Mouse (Mus musculus) spleen, adult 2 months (tissue): ENCODE data around the gene Elovl1. TPM values are rescaled to one million over a fixed set of nuclear protein-coding genes. Genes with fewer than 3 reads are reported as not detected.

ENCODE experiments used
- DNase-seq, 2 experiments: peaks; one replicate each; pipeline versions ENCODE4 v3.0.0 to v3.0.0-alpha.2; 2012 to 2021; ENCODE audit warnings: low spot score in 2 of 2, low read depth in 1 of 2
- H3K27ac ChIP-seq: fragments of 200-500 bp; 2 replicates; pipeline ENCODE4 v1.5.1; 2012; ENCODE audit warnings: low read length, inconsistent platforms; ENCODE audit not compliant: insufficient read depth
- H3K27me3 ChIP-seq: fragments of 200-500 bp; 2 replicates; pipeline ENCODE4 v1.6.1; 2012; ENCODE audit warnings: mild to moderate bottlenecking, moderate library complexity, low read length, inconsistent platforms; ENCODE audit not compliant: control insufficient read depth, insufficient read depth
- H3K36me3 ChIP-seq: fragments of 200-500 bp; 2 replicates; pipeline ENCODE4 v1.6.1; 2012; ENCODE audit warnings: mild to moderate bottlenecking, low read length, inconsistent platforms; ENCODE audit not compliant: control insufficient read depth, insufficient read depth
- H3K4me1 ChIP-seq: fragments of 200-500 bp; 2 replicates; pipeline ENCODE4 v1.6.1; 2011; ENCODE audit warnings: inconsistent platforms; ENCODE audit not compliant: control insufficient read depth, insufficient read depth, insufficient read length
- H3K4me3 ChIP-seq: fragments of 200-500 bp; 2 replicates; pipeline ENCODE4 v1.5.1; 2011; ENCODE audit warnings: mild to moderate bottlenecking, inconsistent platforms; ENCODE audit not compliant: insufficient read depth, insufficient read length; ENCODE audit errors: extremely low read depth
- CTCF ChIP-seq: fragments of 200-500 bp; IDR thresholded peaks from 2 replicates; pipeline ENCODE4 v1.5.1; 2011; ENCODE audit warnings: mild to moderate bottlenecking, inconsistent platforms; ENCODE audit not compliant: insufficient read depth, insufficient read length, insufficient replicate concordance; ENCODE audit errors: extremely low read depth
- POLR2A ChIP-seq: fragments of 200-500 bp; IDR thresholded peaks from 2 replicates; pipeline ENCODE4 v1.6.1; 2011; ENCODE audit warnings: low read depth, low read length, inconsistent platforms
- WGBS: fragments of 180-500 bp; shearing (Covaris S2); methylation state at CpG from one replicate; pipeline ENCODE4 v1.1.7; 2018; 5-methylcytosine and 5-hydroxymethylcytosine counted together
- polyA plus RNA-seq: library from polyadenylated mRNA; depleted of rRNA; stranded (reverse); fragments of >200 nt; gene quantifications from 2 replicates; pipeline ENCODE4 v1.2.3, GENCODE M21; 2012

The Elovl1 gene
- polyA plus RNA-seq, 1 experiment = 105 TPM

DNA sequence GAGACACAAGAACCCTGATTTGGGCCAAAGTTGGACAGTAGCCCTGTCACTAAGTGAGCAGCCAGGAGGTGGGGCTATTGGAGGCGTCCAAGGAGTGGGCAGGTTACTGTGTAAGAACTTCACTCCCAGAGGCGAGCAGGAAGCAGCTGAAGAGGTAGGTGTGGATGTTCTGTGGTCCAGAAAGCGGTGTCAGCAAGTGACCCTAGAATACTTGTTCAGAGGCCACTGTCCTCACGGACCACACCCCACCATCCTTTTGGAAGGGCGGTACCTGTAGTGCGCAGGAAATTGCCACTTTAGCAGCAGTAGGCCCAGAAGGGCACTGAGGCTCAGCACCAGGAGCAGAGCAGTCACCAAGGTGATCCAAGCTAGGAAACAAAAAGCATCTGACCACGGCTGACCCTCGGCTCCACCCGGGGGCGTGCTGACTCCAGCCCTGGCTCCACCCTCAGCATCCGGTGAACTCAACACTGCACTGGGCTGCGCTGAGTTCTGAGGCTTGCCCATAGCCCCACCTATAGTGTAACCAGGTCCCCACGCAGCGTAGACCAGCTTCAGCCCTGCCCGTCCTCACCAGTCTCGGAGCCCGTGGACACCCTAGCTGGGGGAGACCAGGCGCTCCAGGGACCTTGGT, 18.0 kb downstream of the Elovl1 start:
- Histone ChIP-seq H3K36me3 (no peaks in the 10 kb centered on the region), H3K4me3 (no peak overlapping the region), H3K4me1 (no peaks in the 10 kb centered on the region; the same call in 1 of the 2 replicates), H3K27ac (no peak overlapping the region), H3K27me3 (no peaks in the 10 kb centered on the region)
- 86% methylated on average over 18 of the region's 18 CpGs for WGBS
- TF ChIP-seq POLR2A (no peak), CTCF (no peak)
- DNase-seq = no peak

DNA sequence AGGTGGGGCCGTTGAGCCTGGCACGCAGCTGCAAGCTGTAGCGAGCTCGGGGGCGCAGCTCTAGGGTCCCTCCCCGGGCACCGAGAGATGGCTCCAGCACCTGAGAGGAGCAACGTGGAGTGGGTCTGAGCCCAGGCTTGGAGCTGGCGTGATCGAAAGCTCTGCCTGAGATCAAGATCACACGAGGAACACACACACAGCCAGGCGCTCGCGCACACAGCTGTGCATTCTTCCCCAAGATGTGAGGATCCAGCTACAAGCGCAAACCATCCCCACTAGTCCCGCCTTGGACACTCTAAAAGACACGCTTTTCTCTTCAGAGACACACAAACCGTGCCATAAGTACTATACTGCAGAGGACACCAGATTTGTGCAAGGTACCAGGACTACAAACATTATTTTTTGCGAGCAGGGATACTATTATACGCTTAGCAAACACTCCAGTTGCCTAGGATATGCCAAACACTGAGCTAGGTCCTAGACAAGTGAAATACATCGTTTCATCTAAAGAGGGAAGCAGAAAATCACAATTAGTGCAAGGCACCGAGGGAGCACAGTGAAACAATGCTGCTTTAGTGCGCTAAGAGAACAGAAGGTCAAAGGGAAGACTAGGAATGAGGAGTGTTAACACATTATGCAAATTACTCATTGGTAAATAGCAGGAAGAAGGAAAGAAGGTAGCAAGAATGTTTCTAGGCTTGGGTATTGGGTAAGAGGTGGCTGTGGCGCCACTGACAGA, 18.7 kb downstream of the Elovl1 start:
- no peaks in the 10 kb centered on the region; the same call in 1 of the 2 replicates for H3K4me1 ChIP-seq

DNA sequence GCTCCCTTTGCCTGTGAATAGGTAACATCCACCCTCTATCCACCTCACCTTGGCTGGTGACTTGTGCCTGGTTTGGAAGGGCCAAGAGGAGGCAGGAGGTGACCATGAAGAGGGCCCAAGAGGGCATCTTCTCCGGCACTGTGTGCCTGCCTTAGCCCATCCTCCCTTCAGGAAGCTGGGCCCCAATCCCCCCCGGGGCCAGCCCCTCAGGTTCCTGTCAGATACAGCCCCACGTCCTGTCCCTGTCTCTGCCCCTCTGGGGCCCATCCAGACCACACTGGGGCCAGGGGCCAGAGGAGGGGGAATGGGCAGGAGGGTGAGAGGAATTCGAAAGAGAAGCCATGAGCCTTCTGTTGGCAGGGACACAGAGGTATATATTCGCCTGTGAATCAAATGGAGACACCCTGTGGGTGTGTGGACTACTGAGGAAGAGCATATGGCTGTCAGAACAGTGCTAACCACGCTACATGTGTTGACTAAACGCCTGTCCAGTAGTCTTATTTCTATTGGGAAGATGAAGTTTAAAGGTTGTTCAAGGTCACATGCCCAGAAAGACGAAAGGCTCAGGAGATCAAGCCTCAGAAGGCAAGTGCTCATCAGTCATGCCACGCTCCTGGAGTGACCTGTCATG, 29.6 kb downstream of the Elovl1 start, which contains the start of gene Mpl:
Gene Mpl (minus strand): TSS at position 169 of the 631 bp plus-strand sequence.
- H3K4me3 ChIP-seq = no peak within 1 kb of the TSS
- H3K4me1 ChIP-seq = no peaks in the 10 kb centered on the region
- DNase-seq = no peak
- no peak within 1 kb of the TSS for H3K27ac ChIP-seq
- TF ChIP-seq CTCF = no peak
- no peak for TF ChIP-seq POLR2A
- no peaks in the 10 kb centered on the region for H3K27me3 ChIP-seq
- H3K36me3 ChIP-seq = no peaks in the 10 kb centered on the region
- 36% methylated on average over 9 of the region's 9 CpGs for WGBS

More for the DNA sequence above, 18.7 kb downstream of the Elovl1 start:
- Histone ChIP-seq H3K4me3 (no peak overlapping the region), H3K27ac (no peak overlapping the region), H3K36me3 (no peaks in the 10 kb centered on the region), H3K27me3 (no peaks in the 10 kb centered on the region)
- DNase-seq = no peak
- TF ChIP-seq POLR2A = no peak
- TF ChIP-seq CTCF = no peak
- WGBS = 85% methylated on average over 24 of the region's 24 CpGs

DNA sequence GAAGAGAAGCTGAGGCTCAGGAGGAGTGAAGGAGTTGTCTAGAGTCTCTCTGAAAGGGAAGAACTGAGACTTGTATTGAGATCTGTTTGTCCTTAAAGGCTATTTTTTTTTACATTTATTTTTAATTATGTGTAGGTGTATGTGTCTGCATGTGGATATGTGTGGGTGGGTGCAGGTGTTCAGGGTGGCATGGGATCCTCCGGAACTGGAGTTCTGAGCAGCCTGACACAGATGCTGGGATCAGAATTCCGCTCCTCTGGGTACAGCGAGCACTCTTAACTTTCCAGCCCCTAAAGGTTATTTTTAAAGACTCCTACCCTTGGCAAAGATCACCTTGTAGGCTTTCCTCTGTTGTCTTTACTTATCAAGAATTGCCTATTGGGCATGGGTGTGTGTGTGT, 37.1 kb downstream of the Elovl1 start:
- 97% methylated on average over 3 of the region's 3 CpGs for WGBS
- TF ChIP-seq CTCF (no peak), POLR2A (no peak)
- Histone ChIP-seq H3K4me1 (no peaks in the 10 kb centered on the region), H3K36me3 (no peaks in the 10 kb centered on the region), H3K27ac (no peak overlapping the region), H3K27me3 (no peaks in the 10 kb centered on the region), H3K4me3 (no peak overlapping the region)
- no peak for DNase-seq

DNA sequence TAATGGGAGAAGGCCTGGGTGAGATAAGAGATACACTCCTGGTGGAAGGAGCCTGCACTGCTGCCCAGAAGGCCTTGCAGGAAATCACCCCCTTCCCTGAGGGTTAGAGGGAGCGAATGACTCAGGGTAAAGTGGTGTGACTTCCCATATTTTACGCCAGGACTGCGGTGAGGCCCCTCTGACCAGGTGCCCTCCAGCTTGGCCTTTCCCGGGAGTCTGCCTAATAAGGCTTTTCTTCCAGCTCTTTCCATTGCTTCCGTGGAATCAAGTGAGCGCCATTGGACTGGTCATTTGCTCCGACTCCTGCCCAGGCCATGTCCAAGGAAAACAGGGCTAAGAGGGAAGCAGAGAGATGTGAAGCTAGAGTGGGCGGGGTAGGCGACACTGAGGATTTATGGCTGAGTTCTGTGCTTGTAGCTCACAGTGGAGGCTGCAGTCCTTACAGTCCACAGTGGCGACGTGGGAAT, 37.8 kb downstream of the Elovl1 start:
- Histone ChIP-seq H3K27ac (no peak overlapping the region), H3K4me1 (no peaks in the 10 kb centered on the region), H3K27me3 (no peaks in the 10 kb centered on the region), H3K36me3 (no peaks in the 10 kb centered on the region), H3K4me3 (no peak overlapping the region)
- DNase-seq = no peak
- WGBS = 35% methylated on average over 11 of the region's 11 CpGs
- TF ChIP-seq CTCF = no peak
- no peak for TF ChIP-seq POLR2A

DNA sequence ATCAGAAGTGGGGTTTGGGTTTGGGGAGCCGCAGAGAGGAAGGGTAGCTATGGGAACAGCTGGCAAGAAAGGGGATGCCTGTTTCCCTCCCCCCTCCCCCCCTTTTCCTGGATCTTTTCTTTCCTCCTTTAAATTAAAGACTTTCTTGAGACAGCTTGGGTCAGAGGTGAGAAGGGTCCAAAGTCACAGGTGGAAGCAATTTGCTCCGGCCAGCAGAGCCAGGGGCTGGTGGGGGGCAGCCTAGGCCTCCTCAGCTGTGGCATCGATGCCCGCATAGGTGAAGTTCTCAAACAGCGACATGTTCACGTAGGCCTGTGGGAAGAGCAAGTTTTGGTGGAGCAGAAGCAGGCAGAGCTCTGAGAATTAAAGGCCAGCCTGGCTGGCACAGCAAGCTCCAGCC, 43.4 kb downstream of the Elovl1 start:
- no peaks in the 10 kb centered on the region for H3K36me3 ChIP-seq
- 85% methylated on average over 6 of the region's 6 CpGs for WGBS
- TF ChIP-seq POLR2A (no peak), CTCF (no peak)
- no peak overlapping the region for H3K27ac ChIP-seq
- no peaks in the 10 kb centered on the region for H3K4me1 ChIP-seq
- no peak for DNase-seq
- no peaks in the 10 kb centered on the region for H3K27me3 ChIP-seq
- no peak overlapping the region for H3K4me3 ChIP-seq
